Mouse (Mus musculus) heart, postnatal 0 days (tissue): ENCODE data around the gene Rnase9.

Experiments used
- CTCF ChIP-seq: IDR thresholded peaks from 2 replicates; pipeline ENCODE4 v1.5.1; 2016; ENCODE audit warnings: antibody characterized with exemption, control low read depth, low read depth
- EP300 ChIP-seq: IDR thresholded peaks from 2 replicates; pipeline ENCODE4 v1.6.1; 2016; ENCODE audit warnings: antibody characterized with exemption, low read depth

- TF ChIP-seq CTCF (no peak), EP300 (no peak)
Observed at GRCm38 (mm10) chr14:51085911-51086310, 44.2 kb upstream of the Rnase9 start.
